Mouse (Mus musculus) heart, postnatal 0 days (tissue): ENCODE measurements at regions not wholly inside any gene's neighbourhood (a gene's known extent, or its start where the extent isn't known, plus 50 kb on each side); places are given as distances from the start of the nearest gene placed in this dataset.

Experiments used
- CTCF ChIP-seq: IDR thresholded peaks from 2 replicates; pipeline ENCODE4 v1.5.1; 2016; ENCODE audit warnings: antibody characterized with exemption, control low read depth, low read depth
- EP300 ChIP-seq: IDR thresholded peaks from 2 replicates; pipeline ENCODE4 v1.6.1; 2016; ENCODE audit warnings: antibody characterized with exemption, low read depth

GRCm38 (mm10) chr11:19851022-19851615 lies 73.1 kb upstream of the Spred2 start:
- TF ChIP-seq EP300, result no peak
- no peak for TF ChIP-seq CTCF
